Comparison of ENCODE assay signal across 14 mouse cellular contexts in the genomic region with DNA sequence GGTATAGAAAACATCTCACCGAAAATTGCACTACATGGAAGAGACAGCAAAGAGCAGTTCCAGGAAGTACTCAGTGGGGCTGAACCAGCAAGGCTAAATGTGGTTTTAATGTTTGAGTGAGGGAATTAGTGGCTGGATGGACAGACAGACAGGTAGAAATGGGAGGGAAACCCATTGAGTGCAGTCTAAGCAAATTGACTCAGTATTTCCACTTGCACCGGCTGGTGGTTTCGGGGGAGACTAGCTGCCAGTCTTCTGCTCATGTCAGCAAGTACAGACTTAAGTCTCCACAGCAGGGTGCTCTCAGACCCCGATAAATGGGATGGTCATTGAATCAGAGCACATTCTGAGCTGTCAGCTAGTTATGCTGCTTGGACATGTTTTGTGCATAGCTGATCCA.
"Had no signal": no experiment of that assay in that cellular context is flagged by ENCODE, and none has a peak within 500 bp of the region (broad histone marks: within the 10 kb centered on the region; RNA-seq: fewer than 3 reads in every experiment).

No protein-coding gene starts in this region.

- DNase-seq: kidney, adult 8-10 months; left cerebral cortex, postnatal 4 days; lung, adult 2 months; lung, postnatal 10 days; midbrain, embryonic 14.5 days; right cerebral cortex, adult 18-20 months; thymus, adult 2 months; thymus, postnatal 25 days had no signal

- H3K4me1 ChIP-seq: limb, embryonic 13.5 days; midbrain, embryonic 10.5 days; neural tube, embryonic 15.5 days had no signal

- H3K27me3 ChIP-seq: limb, embryonic 13.5 days; neural tube, embryonic 15.5 days had no signal

- H3K9ac ChIP-seq: limb, embryonic 13.5 days; neural tube, embryonic 15.5 days had no signal

- ATAC-seq: intestine, embryonic 16.5 days had no signal

- H3K27ac ChIP-seq: layer of hippocampus, adult 2 months; limb, embryonic 13.5 days; midbrain, embryonic 10.5 days; neural tube, embryonic 15.5 days had no signal

- H3K4me3 ChIP-seq: layer of hippocampus, adult 2 months; limb, embryonic 13.5 days; midbrain, embryonic 10.5 days; myocyte; neural tube, embryonic 15.5 days had no signal
